Mouse (Mus musculus) C2C12 (cell line): Measurements from ENCODE around the gene Sult5a1.
A peak's percentile ranks its signal among the peaks of the same experiment; 100 is the strongest.

Experiments used
- CTCF ChIP-seq: IDR thresholded peaks from one replicate; pipeline ENCODE4 v1.5.1; 2011; ENCODE audit not compliant: control insufficient read depth, insufficient read depth, insufficient read length
- USF1 ChIP-seq: IDR thresholded peaks from one replicate; pipeline ENCODE4 v1.6.1; 2011; ENCODE audit warnings: low read depth, mild to moderate bottlenecking, control low read depth, moderate library complexity

DNA sequence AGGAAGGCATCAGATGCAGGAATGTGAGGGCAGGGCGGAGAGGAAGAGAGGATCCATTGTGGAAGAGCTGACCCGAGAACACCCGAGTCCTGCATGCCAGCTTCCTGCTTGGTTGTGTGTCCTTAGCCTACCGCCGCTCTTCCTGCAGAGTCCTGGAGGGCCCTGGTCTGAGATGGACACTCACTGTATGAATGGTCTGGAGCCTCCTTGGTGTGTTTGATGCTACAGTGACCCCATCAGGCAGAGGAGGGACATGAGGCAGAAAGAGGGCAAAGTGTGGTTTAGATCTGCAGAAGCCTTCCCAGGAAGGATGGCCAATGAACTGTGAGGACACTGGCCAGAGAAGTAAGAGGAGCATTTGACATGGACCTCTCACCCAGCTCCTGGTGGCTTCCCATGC, 2.9 kb downstream of the Sult5a1 start:
- TF ChIP-seq CTCF: peak; percentile 23
- no peak for TF ChIP-seq USF1
